Mouse (Mus musculus): ENCODE results near the gene Ucp3.
A peak's percentile ranks its signal among the peaks of the same experiment; 100 is the strongest.

Gene Ucp3

DNA sequence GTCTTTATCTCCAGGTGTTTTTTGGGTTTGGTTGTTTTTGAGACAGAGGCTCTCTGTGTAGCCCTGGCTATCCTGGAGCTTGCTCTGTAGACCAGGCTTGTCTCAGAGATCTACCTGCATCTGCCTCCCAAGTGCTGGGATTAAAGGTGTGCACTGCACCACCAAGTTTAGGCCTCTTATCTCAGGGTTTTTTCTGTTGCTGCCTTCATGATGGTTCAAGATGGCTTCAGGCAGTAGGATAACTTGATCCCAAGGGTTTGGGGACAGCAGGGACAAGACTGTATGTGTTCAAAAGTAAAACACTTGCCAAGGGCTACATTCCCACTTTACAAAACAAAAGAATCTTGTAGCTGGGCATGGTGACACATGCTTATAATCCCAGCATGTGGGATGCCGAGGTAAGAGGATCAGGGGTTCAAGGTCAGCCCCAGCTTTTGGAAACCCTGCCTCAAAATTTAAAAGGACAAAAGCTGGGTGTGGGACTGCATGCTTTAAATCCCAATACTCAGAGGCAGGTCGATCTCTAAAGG lies 29.1 kb downstream of the Ucp3 start:
- no peak for DNase-seq

DNA sequence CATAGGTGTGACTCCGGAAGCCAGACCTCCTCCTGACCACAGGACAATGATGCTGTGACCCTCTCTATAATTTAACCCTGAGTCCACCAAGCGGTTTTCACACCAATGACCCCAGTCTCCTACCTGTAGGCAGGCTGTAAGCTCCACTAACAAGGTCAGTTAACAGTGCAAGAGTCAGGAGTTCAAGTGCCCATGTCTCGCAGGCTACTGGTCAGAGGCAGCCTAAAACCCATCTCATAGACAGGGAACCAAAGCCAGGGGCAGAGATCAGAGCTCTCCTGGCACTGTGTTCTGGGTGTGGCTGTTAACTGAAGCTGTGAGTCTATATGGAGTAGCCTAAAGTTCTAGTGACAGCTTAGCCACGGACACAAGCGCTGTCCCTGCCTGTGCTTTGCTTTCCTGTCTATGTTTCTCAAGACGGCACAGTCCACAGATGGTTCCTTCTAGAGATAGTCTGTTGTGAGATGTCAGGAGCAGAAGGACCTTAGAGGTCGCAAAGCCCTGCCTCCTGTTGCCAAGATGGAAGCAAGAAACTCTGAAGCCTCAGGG lies 29.7 kb downstream of the Ucp3 start:
- peak; percentile 46 for DNase-seq

DNA sequence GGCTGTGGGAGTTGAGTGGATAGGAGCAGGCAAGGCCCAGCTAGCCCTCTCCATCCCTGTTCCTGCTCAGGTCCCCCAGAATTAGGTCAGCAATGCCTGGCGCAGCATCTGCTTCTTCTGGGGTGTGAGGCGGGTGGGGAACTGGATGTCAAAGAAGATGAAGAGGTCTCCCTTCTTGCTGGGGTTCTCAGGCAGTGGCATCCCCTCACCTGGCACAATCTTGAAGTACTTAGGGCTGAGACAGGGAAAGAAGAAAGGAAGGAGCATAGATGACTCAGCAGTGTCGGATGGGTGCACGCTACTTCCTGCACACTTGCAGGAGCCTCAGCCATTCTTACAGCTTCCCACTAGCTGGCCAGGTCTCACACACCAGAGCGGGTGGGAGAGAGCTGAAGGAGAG lies 30.3 kb downstream of the Ucp3 start:
- peak; percentile 60 for DNase-seq

DNA sequence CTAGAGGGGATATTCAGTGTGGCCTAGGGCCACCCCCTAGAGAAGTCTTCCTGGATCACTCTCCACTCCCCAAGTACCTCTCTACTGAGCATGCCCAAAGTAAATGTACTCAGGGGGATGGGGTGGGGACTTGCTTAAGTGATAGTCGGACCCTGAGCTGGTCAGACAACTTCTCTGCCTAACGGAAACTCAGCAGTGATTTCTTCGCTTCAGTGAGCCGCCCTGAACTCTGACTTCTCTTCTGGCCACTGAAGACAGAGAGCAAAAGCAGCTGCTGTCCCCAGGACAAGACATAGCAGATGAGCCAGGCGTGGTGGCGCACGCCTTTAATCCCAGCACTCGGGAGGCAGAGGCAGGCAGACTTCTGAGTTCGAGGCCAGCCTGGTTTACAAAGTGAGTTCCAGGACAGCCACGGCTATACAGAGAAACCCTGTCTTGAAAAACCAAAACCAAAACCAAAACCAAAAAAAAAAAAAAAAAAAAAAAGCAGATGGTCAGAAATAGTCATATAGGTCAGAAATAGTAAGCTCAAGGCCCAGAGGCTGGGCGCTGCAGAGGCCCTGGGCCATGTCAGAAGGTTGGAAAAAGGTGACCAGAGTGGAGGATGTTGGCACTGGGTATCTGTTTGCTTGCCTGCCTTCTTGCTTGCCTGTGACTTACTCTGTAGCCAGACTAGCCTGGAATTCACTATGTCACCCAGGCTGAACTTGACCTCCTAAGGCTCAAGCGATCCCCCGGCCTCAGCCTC lies 32.1 kb downstream of the Ucp3 start:
- no peak for DNase-seq

DNA sequence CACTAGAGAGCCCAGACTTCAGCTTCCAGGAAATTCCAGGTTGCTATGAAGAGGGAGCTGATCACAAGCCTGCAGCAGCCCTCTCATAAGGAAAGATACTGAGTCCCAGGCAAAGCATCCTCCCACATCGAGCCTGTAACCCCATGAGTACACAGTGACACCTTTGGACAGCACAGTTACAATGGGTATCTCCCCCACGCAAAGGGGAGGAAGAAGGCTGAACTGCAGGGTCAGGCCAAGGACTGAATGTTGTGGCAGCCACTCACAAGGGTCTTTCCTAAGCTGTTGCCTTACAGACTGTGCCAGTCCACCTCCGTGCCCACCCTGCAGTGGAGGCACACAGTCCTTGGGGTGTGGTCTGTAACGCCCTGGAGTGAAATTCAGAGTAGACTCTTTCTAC lies 33.7 kb downstream of the Ucp3 start:
- no peak for DNase-seq

DNA sequence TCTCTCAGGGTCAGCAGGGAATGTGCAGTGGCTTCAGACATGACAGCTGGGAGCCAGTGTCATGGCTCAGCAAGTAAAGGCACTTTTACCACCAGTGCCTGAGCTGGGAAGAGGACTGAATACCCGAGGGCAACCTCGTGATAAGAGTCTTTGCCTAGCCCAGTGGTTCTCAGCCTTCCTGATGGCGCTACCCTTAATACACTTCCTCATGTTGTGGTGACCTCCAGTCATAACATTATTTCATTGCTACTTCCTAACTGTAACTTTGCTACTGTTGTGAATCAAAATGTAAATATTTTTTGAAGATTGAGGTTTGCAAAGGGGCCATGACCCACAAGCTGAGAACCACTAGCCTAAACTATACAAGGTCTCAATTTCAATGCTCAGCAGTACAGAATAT lies 35.9 kb downstream of the Ucp3 start:
- no peak for DNase-seq

DNA sequence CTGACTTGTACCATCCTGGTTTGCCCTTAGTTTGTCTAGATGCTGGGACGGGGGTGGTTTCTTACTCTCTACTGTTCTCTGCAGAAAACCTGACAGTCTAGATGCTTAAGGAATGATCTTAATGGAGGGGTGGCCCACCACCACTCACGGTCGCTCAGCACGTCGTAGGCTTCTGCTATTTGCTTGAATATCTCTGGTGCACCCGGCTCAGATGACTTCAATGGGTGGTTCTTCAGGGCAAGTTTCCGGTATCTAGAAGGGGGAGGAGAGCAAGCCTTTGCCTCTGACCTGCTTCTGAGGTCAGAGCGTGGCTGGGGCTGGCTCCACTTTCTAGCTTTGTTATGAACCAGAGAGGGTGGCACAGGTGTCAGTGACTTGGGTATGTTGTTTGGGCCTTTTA lies 38.8 kb downstream of the Ucp3 start:
- no peak for DNase-seq

DNA sequence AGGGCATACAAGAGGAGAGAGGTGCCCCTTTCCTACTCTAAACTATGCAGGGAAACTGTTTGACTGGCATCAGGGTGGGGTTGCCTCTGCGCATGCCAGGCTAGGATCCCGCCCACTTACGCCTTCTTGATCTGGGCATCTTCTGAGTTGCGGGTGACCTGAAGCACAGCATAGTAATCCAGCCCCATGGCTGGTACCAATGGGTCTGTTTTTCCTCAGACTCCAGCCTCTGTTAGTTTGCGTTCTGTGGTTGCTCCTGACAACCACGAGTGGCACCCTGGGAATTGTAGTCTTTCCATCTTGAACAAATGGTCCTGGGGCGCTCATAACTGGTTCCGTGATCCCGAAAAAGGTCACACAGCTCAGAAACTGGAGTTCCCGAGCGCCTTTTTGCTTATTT lies 41.8 kb downstream of the Ucp3 start, which contains the start of gene Dnajb13:
Gene Dnajb13, minus strand, starts transcription at position 388 of the 400 bp plus-strand sequence.
- DNase-seq = no peak

DNA sequence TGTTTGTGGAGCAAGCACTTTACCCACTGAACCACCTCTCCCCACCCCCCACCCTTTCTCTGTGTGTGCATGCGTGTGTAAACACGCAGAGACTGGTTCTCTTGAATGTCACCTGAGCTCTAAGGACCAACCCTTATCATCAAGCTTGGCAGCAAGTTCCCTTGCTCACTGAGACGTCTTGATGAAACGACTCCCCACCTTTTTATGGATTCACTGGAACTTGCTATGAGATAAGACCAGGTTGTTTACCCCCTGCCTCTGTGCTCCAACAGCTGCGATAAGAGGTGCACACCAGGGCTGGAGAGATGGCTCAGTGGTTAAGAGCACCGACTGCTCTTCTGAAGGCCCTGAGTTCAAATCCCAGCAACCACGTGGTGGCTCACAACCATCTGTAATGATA lies 47.4 kb downstream of the Ucp3 start:
- DNase-seq = no peak

DNA sequence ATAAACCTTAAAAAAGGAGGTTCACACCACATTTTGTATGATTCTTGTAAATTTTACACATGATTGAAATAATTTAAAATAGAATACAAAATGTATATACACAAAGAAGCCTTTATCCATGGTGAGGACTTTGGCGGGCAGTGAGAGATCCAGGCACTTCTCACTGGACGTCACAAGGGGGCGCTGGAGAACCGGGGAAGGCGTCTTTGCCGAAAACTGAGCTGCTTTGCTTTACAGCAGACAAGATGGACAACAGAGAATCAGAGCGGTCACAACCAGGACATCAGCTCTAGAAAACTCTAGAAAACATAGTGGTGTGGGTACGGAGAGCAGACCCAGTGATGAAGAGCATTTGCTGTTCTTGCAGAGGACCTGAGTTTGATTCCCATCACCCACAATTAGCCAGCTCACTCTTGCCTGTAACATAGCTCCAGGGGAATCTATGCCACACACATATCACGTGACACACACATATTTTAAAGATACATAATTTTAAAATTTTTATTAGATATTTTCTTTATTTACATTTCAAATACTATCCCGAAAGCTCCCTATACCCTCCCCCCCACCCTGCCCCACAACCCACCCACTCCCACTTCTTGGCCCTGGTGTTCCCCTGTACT lies 48.0 kb downstream of the Ucp3 start:
- peak; percentile 86 for DNase-seq

DNA sequence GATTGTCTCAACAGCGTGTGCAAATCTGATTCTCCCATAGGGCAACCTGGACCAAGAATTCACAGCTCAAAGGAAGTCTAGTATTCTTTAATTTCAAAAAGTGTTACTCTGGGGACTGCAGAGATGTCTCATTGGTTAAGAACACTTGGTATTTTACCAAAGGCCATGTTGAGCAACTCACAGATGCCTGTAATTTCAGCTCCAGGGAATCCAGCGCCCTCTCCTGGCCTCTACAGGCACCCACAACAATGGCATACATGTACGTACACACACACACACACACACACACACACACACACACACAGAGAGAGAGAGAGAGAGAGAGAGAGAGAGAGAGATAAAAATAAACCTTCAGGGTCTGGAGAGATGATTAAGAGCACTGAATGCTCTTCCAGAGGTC lies 49.4 kb downstream of the Ucp3 start:
- no peak for DNase-seq

DNA sequence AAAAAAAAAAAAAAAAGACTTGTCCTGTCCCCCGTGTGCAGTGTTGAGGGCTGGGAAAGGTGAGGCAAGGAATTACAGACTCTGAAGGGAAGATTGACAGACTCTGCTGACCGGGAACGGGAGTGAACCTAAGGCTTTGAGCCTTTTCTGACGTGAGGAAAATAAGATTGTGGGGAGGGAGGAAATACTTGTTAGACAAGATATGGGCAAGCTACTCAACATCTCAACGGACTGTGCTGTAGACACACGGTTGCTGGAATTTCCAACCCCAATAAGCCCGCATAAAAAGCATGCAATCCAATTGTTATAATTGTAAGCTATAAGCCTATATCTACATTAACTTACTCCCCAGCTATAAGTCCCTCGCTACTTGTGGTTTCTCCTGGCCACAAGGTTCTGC lies 51.9 kb downstream of the Ucp3 start:
- no peak for DNase-seq

DNA sequence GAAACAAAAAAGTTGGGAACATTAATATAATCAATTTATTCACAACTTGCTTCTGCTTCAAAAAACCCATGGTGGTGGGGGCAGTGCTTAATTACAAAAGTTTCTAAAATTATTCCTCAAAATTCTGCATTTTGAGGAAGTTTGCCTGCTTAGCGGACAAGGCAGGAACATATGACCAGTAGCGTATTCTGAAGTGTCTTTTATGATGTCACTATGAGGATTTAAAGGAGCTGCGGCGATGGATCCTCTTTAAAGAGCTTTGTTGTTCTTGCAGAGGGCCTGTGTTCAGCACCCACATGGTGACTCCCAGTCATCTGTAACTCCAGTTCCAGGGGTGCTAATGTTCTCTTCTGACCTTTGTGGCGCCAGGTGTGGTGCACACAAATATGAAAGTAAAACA lies 58.0 kb downstream of the Ucp3 start:
- DNase-seq = no peak

DNA sequence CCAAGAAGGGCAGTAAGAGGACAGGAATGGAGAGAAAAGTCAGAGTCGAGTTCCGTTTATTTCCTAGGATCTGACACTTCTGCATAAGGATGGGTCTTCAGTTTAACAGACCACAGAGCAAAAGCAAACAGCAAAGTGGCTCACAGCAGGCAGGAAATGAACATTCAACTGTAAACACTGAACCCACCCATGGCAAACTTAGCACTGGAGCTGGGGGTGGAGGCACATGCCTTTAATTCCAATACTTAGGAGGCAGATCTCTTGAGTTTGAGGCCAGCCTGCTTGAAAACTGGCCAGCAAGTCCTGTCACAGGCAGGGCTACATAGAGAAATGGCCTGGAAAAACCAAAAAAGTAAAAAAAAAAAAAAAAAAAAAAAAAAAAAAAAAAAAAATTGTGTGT lies 60.7 kb downstream of the Ucp3 start:
- peak; percentile 24 for DNase-seq

DNA sequence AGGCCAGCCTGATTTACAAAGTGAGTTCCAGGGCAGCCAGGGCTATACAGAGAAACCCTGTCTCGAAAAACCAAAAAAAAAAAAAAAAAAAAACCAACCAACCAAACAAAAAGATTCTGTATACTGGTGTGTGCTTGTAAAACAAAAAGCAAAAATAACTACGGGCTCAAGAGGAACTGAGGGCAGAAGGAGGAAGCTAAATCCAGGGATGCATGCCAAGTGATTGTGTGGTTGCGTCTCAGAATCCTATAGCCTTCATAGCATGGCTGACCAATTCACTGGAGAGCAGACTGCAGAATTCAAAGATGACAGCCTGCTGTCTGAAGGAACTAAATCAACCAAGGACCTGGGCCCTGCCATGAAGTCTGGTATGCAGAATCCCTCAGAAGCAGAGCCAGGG lies 61.4 kb downstream of the Ucp3 start:
- DNase-seq = no peak

DNA sequence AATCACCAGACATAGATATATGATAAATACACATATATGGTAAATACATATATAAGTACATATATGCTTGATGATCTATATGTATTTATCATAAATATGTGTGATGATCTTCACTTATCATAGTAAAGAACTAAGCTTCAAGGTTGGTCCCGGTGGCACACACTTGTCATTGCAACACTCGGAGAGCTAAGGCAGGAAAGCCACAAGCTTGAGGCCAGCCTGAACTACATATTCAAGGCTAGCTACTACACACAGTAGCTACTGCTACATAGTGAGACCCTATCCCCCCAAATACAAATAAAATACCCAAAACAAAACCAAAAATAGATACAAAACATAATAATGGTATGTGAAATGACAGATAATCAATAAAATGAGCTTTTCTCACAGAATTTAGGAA lies 63.0 kb downstream of the Ucp3 start:
- DNase-seq = no peak

Measured in liver (tissue).